Mouse (Mus musculus) heart, adult 2 months (tissue): Measurements from ENCODE around the gene Ciapin1. TPM values are rescaled to one million over a fixed set of nuclear protein-coding genes. Genes with fewer than 3 reads are reported as not detected.

Experiments
- DNase-seq, 2 experiments: peaks; one replicate each; pipeline ENCODE4 v3.0.0; 2021
- H3K27ac ChIP-seq: fragments of 200-600 bp; 2 replicates; pipeline ENCODE4 v1.8.1; 2022
- H3K27me3 ChIP-seq: fragments of 200-500 bp; 2 replicates; pipeline ENCODE4 v1.6.1; 2012; ENCODE audit warnings: mild to moderate bottlenecking, low read length, inconsistent platforms, mixed read lengths; ENCODE audit not compliant: control insufficient read depth, insufficient read depth
- H3K36me3 ChIP-seq: fragments of 200-500 bp; 2 replicates; pipeline ENCODE4 v1.6.1; 2012; ENCODE audit warnings: low read length, inconsistent platforms; ENCODE audit not compliant: control insufficient read depth, insufficient read depth
- H3K4me1 ChIP-seq: fragments of 200-500 bp; 2 replicates; pipeline ENCODE4 v1.6.1; 2011; ENCODE audit warnings: low read length; ENCODE audit not compliant: control insufficient read depth, insufficient read depth
- H3K4me3 ChIP-seq: fragments of 200-600 bp; 2 replicates; pipeline ENCODE4 v1.8.1; 2022
- H3K79me2 ChIP-seq: fragments of 200-500 bp; replicated peaks from 2 replicates; pipeline ENCODE4 v1.6.1; 2012; ENCODE audit warnings: mild to moderate bottlenecking, inconsistent platforms, low read length, moderate library complexity, mixed read lengths; ENCODE audit not compliant: control insufficient read depth, insufficient read depth
- H3K9ac ChIP-seq: fragments of 200-500 bp; 2 replicates; pipeline ENCODE4 v1.6.1; 2012; ENCODE audit warnings: low read depth, mild to moderate bottlenecking, control low read depth, inconsistent platforms, low read length, mixed read lengths
- CTCF ChIP-seq: fragments of 200-600 bp; IDR thresholded peaks from 2 replicates; pipeline ENCODE4 v1.8.1; 2022; ENCODE audit warnings: antibody characterized with exemption, mild to moderate bottlenecking, moderate library complexity
- EP300 ChIP-seq: fragments of 200-500 bp; IDR thresholded peaks from 2 replicates; pipeline ENCODE4 v1.6.1; 2011; ENCODE audit warnings: low read depth, low read length, control low read depth; ENCODE audit not compliant: insufficient read depth
- POLR2A ChIP-seq: fragments of 200-500 bp; IDR thresholded peaks from 2 replicates; pipeline ENCODE4 v1.6.1; 2011; ENCODE audit warnings: mild to moderate bottlenecking, low read depth, low read length, control low read depth; ENCODE audit not compliant: insufficient read depth
- WGBS: fragments of 180-500 bp; shearing (Covaris S2); methylation state at CpG from one replicate; pipeline ENCODE4 v1.1.7; 2018; 5-methylcytosine and 5-hydroxymethylcytosine counted together
- intact Hi-C: fragments of 180-260 bp; cut with DNase I; formaldehyde crosslinking; loops from one replicate; pipeline ENCODE4 v1.15.1; 2025
- polyA plus RNA-seq: library from polyadenylated mRNA; depleted of rRNA; stranded (reverse); fragments of >200 nt; gene quantifications from 2 replicates; pipeline ENCODE4 v1.2.3, GENCODE M21; 2012
- total RNA-seq, 2 experiments: library from RNA; stranded (reverse); gene quantifications; 2 replicates each; pipeline ENCODE4 v1.2.3; 2021

Gene Ciapin1
- total and polyA plus RNA-seq, 3 experiments, result 57.2 to 98.6 (median 81.9) TPM

- 78% methylated on average over 6 of the region's 6 CpGs for WGBS
- H3K36me3 ChIP-seq, result peaks cover 2% of the 10 kb centered on the region
- intact Hi-C loops, result no loop called here
Observed at GRCm38 (mm10) chr8:94828284-94828683, 9.9 kb downstream of the Ciapin1 start.

GRCm38 (mm10) chr8:94826210-94826609 is 11.9 kb downstream of the Ciapin1 start:
- WGBS, result 91% methylated on average over 5 of the region's 5 CpGs
- Histone ChIP-seq H3K4me1 (no peaks in the 10 kb centered on the region), H3K36me3 (no peaks in the 10 kb centered on the region; the same call in none of the 2 replicates), H3K4me3 (no peak overlapping the region), H3K27me3 (no peaks in the 10 kb centered on the region), H3K79me2 (no peaks in the 10 kb centered on the region), H3K27ac (no peak overlapping the region), H3K9ac (no peak overlapping the region)
- no peak for DNase-seq
- TF ChIP-seq CTCF, result no peak
- no peak for TF ChIP-seq POLR2A
- TF ChIP-seq EP300, result no peak
- intact Hi-C loops, result no loop called here

More at GRCm38 (mm10) chr8:94828284-94828683, 9.9 kb downstream of the Ciapin1 start:
- no peak overlapping the region for H3K27ac ChIP-seq
- H3K4me3 ChIP-seq, result no peak overlapping the region
- DNase-seq, result no peak
- peaks cover 1% of the 10 kb centered on the region; the same call in 1 of the 2 replicates for H3K79me2 ChIP-seq
- no peak overlapping the region for H3K9ac ChIP-seq
- peaks cover 2% of the 10 kb centered on the region; the same call in 1 of the 2 replicates for H3K4me1 ChIP-seq
- TF ChIP-seq CTCF (no peak), EP300 (no peak), POLR2A (no peak)
- no peaks in the 10 kb centered on the region for H3K27me3 ChIP-seq

- no peaks in the 10 kb centered on the region for H3K27me3 ChIP-seq
- no peaks in the 10 kb centered on the region for H3K79me2 ChIP-seq
- no peak for DNase-seq
- H3K36me3 ChIP-seq, result no peaks in the 10 kb centered on the region; the same call in 1 of the 2 replicates
- intact Hi-C loops, result no loop called here
- no peak overlapping the region for H3K4me3 ChIP-seq
- 85% methylated on average over 6 of the region's 6 CpGs for WGBS
- no peak overlapping the region for H3K27ac ChIP-seq
- H3K4me1 ChIP-seq, result no peaks in the 10 kb centered on the region
- TF ChIP-seq CTCF (no peak), EP300 (no peak), POLR2A (no peak)
- H3K9ac ChIP-seq, result no peak overlapping the region
Observed at GRCm38 (mm10) chr8:94825170-94825569, 13.0 kb downstream of the Ciapin1 start.

GRCm38 (mm10) chr8:94822637-94823560 is 15.3 kb downstream of the Ciapin1 start:
- Histone ChIP-seq H3K9ac (no peak overlapping the region), H3K36me3 (no peaks in the 10 kb centered on the region), H3K79me2 (no peaks in the 10 kb centered on the region), H3K4me3 (no peak overlapping the region), H3K27me3 (no peaks in the 10 kb centered on the region), H3K27ac (no peak overlapping the region), H3K4me1 (no peaks in the 10 kb centered on the region)
- 79% methylated on average over 23 of the region's 23 CpGs for WGBS
- DNase-seq, result peak; percentile 64 to 74
- TF ChIP-seq CTCF (peak; percentile 86), POLR2A (no peak)
- intact Hi-C loops, result loop anchor here (2.0 kb wide), 2 partner anchors 14 to 86 kb away; no protein-coding TSS in a partner anchor

GRCm38 (mm10) chr8:94821381-94821780 is 16.8 kb downstream of the Ciapin1 start:
- TF ChIP-seq CTCF (no peak), POLR2A (no peak), EP300 (no peak)
- Histone ChIP-seq H3K27ac (no peak overlapping the region), H3K36me3 (no peaks in the 10 kb centered on the region), H3K27me3 (no peaks in the 10 kb centered on the region), H3K4me1 (no peaks in the 10 kb centered on the region), H3K4me3 (no peak overlapping the region), H3K9ac (no peak overlapping the region), H3K79me2 (no peaks in the 10 kb centered on the region)
- 94% methylated on average over 2 of the region's 2 CpGs for WGBS
- no peak for DNase-seq
- intact Hi-C loops, result no loop called here

GRCm38 (mm10) chr8:94820553-94820952 is 17.6 kb downstream of the Ciapin1 start:
- WGBS, result 83% methylated on average over 7 of the region's 7 CpGs

More at GRCm38 (mm10) chr8:94820553-94820952, 17.6 kb downstream of the Ciapin1 start:
- no peak overlapping the region for H3K4me3 ChIP-seq
- no peaks in the 10 kb centered on the region for H3K4me1 ChIP-seq
- no peaks in the 10 kb centered on the region for H3K36me3 ChIP-seq
- no peak overlapping the region for H3K27ac ChIP-seq
- TF ChIP-seq EP300 (no peak), CTCF (no peak)
- intact Hi-C loops, result no loop called here
- no peaks in the 10 kb centered on the region for H3K27me3 ChIP-seq
- DNase-seq, result no peak
- no peaks in the 10 kb centered on the region for H3K79me2 ChIP-seq
- H3K9ac ChIP-seq, result no peak overlapping the region
